ENCODE assay signal across 8 mouse cellular contexts in genomic region chr4:154636053-154636433, GRCm38 (mm10). TPM values are rescaled to one million over a fixed set of nuclear protein-coding genes. Genes with fewer than 3 reads are reported as not detected.
A peak's percentile ranks its signal among the peaks of the same experiment; 100 is the strongest.
DNase-seq lines count a peak whose midpoint lies in the region; ATAC-seq and TF ChIP-seq lines count a peak whose summit lies in the region.

No protein-coding gene starts in this region.

- WGBS in embryonic facial prominence, embryonic 11.5 days: 1% methylated on average over 28 of the region's 30 CpGs
- 1% methylated on average over 27 of the region's 30 CpGs for WGBS in limb, embryonic 15.5 days
- 1% methylated on average over 15 of the region's 30 CpGs for WGBS in midbrain, postnatal 0 days

- peak; percentile 61 for ATAC-seq in embryonic facial prominence, embryonic 11.5 days (replicated peaks; ENCODE audit: insufficient number of reproducible peaks, low FRiP score, low TSS enrichment, low read depth)
- ATAC-seq in limb, embryonic 15.5 days (ENCODE audit: insufficient number of reproducible peaks, low FRiP score, low TSS enrichment, low read depth): peak; percentile 72
- ATAC-seq in midbrain, postnatal 0 days (ENCODE audit: low FRiP score): peak; percentile 55; the same call in 1 of the 2 replicates

- no peaks in the 10 kb centered on the region for H3K36me3 ChIP-seq in embryonic facial prominence, embryonic 11.5 days (replicated peaks; ENCODE audit: control insufficient read depth, insufficient read depth, low read depth, low read length)
- H3K36me3 ChIP-seq in limb, embryonic 15.5 days: no peaks in the 10 kb centered on the region
- H3K36me3 ChIP-seq in midbrain, postnatal 0 days (ENCODE audit: insufficient read depth, low read length): no peaks in the 10 kb centered on the region

- peak overlapping the region; percentile 94 for H3K9ac ChIP-seq in embryonic facial prominence, embryonic 11.5 days (replicated peaks; ENCODE audit: low read length)
- peak overlapping the region; percentile 68 for H3K9ac ChIP-seq in limb, embryonic 15.5 days
- 0 out of 2 replicates have a peak overlapping the region, but pooled peaks have one; percentile 42 for H3K9ac ChIP-seq in midbrain, postnatal 0 days (replicated peaks; ENCODE audit: low read length, poor library complexity, severe bottlenecking)

- H3K27me3 ChIP-seq in embryonic facial prominence, embryonic 11.5 days (ENCODE audit: control insufficient read depth, insufficient read depth, low read length): peaks cover 34% of the 10 kb centered on the region
- H3K27me3 ChIP-seq in limb, embryonic 15.5 days: peaks cover 82% of the 10 kb centered on the region
- H3K27me3 ChIP-seq in midbrain, postnatal 0 days (ENCODE audit: insufficient read depth, low read length): peaks cover 79% of the 10 kb centered on the region

- peak; percentile 42 to 57 for DNase-seq in layer of hippocampus, postnatal 10 days (ENCODE audit: low spot score in 2 of 2)
- DNase-seq in layer of hippocampus, adult 18-20 months (ENCODE audit: low spot score in 2 of 2): no peak
- DNase-seq in embryonic facial prominence, embryonic 11.5 days (ENCODE audit: low spot score): peak; percentile 89
- peak; percentile 70 for DNase-seq in heart, postnatal 4 days
- peak; percentile 72 for DNase-seq in midbrain, postnatal 0 days (ENCODE audit: low spot score)
- no peak for DNase-seq in right cerebral cortex, postnatal 4 days
- no peak for DNase-seq in right cerebral cortex, postnatal 36 days (ENCODE audit: low spot score in 2 of 2)

- H3K9me3 ChIP-seq in embryonic facial prominence, embryonic 11.5 days (replicated peaks; ENCODE audit: control insufficient read depth, low read length): no peaks in the 10 kb centered on the region
- no peaks in the 10 kb centered on the region for H3K9me3 ChIP-seq in limb, embryonic 15.5 days
- H3K9me3 ChIP-seq in midbrain, postnatal 0 days (ENCODE audit: low read length): no peaks in the 10 kb centered on the region

- H3K4me3 ChIP-seq in embryonic facial prominence, embryonic 11.5 days (ENCODE audit: low read depth, low read length): peak overlapping the region; percentile 79
- peak overlapping the region; percentile 70 for H3K4me3 ChIP-seq in limb, embryonic 15.5 days
- H3K4me3 ChIP-seq in midbrain, postnatal 0 days (ENCODE audit: low read depth, low read length): peak overlapping the region; percentile 39

- peak; percentile 49 for TF ChIP-seq CTCF in midbrain, postnatal 0 days (IDR thresholded peaks at IDR 0.05)

- peaks cover 8% of the 10 kb centered on the region for H3K4me1 ChIP-seq in embryonic facial prominence, embryonic 11.5 days (ENCODE audit: control insufficient read depth, insufficient read depth, low read length)
- H3K4me1 ChIP-seq in limb, embryonic 15.5 days: peaks cover 61% of the 10 kb centered on the region
- H3K4me1 ChIP-seq in midbrain, postnatal 0 days (ENCODE audit: insufficient read depth, low read length): no peaks in the 10 kb centered on the region

- peak overlapping the region; percentile 97 for H3K27ac ChIP-seq in embryonic facial prominence, embryonic 11.5 days (replicated peaks; ENCODE audit: low read depth, low read length)
- H3K27ac ChIP-seq in limb, embryonic 15.5 days: peak overlapping the region; percentile 97
- peak overlapping the region; percentile 43; the same call in 1 of the 2 replicates for H3K27ac ChIP-seq in midbrain, postnatal 0 days (ENCODE audit: low read depth, low read length)

- peak overlapping the region; percentile 96 for H3K4me2 ChIP-seq in embryonic facial prominence, embryonic 11.5 days (ENCODE audit: low read depth, low read length)
- H3K4me2 ChIP-seq in limb, embryonic 15.5 days: peak overlapping the region; percentile 85
- peak overlapping the region; percentile 61 for H3K4me2 ChIP-seq in midbrain, postnatal 0 days (ENCODE audit: low read depth, low read length, poor library complexity, severe bottlenecking)

RNA-seq across cellular contexts. Expression of gene Prdm16, which starts 0.6 kb away (rescaled TPM):
- 10 to 100 TPM in 1 of 2 experiments, 1 to 10 TPM in 1; 9.8 to 13.5 TPM for total RNA-seq in layer of hippocampus, postnatal 10 days (2021)
- 10 to 100 TPM in 1 of 2 experiments, 1 to 10 TPM in 1; 9.7 to 12.2 TPM for total RNA-seq in layer of hippocampus, adult 18-20 months (2021)
- polyA plus RNA-seq in embryonic facial prominence, embryonic 11.5 days (2014; fragmentation: Nextera tagmentation; extraction: Ambion mirVana): 22.3 and 28.3 TPM in 2 replicates
- total RNA-seq in heart, postnatal 4 days (2021): 10 to 100 TPM; 25.5 to 26.8 TPM
- polyA plus RNA-seq in limb, embryonic 15.5 days (2015; fragmentation: Nextera tagmentation; extraction: Ambion mirVana): 16.9 and 17.5 TPM in 2 replicates
- 10.7 and 13.4 TPM in 2 replicates for total RNA-seq in midbrain, postnatal 0 days (2014; rRNA removed)
- polyA plus RNA-seq in midbrain, postnatal 0 days (2015; fragmentation: Nextera tagmentation; extraction: Ambion mirVana): 9.3 and 12.0 TPM in 2 replicates

RNA-seq across cellular contexts. Expression of gene Actrt2, which starts 31.6 kb away (rescaled TPM):
- not detected for total RNA-seq in layer of hippocampus, postnatal 10 days (2021)
- total RNA-seq in layer of hippocampus, adult 18-20 months (2021): not detected
- polyA plus RNA-seq in embryonic facial prominence, embryonic 11.5 days (2014; fragmentation: Nextera tagmentation; extraction: Ambion mirVana): not detected in 2 replicates
- total RNA-seq in heart, postnatal 4 days (2021): not detected
- not detected in 2 replicates for polyA plus RNA-seq in limb, embryonic 15.5 days (2015; fragmentation: Nextera tagmentation; extraction: Ambion mirVana)
- total RNA-seq in midbrain, postnatal 0 days (2014; rRNA removed): not detected in 2 replicates
- not detected in 2 replicates for polyA plus RNA-seq in midbrain, postnatal 0 days (2015; fragmentation: Nextera tagmentation; extraction: Ambion mirVana)

Comparison
In these comparisons a context has a peak if more than half of its experiments do, and no peak if none do; other contexts are left out.
1. DNase-seq: peak in layer of hippocampus, postnatal 10 days (2 of 2), embryonic facial prominence, embryonic 11.5 days (single experiment), heart, postnatal 4 days (single experiment) and midbrain, postnatal 0 days (single experiment); none in layer of hippocampus, adult 18-20 months (0 of 2), right cerebral cortex, postnatal 4 days (single experiment) and right cerebral cortex, postnatal 36 days (0 of 2).
2. H3K27ac ChIP-seq: peak in every context shown above with its lines; median percentile 97 in embryonic facial prominence, embryonic 11.5 days; 97 in limb, embryonic 15.5 days; 43 in midbrain, postnatal 0 days.
3. H3K9ac ChIP-seq: peak in every context shown above with its lines; median percentile 94 in embryonic facial prominence, embryonic 11.5 days; 68 in limb, embryonic 15.5 days; 42 in midbrain, postnatal 0 days.
4. Peak in every context shown above with its lines, with median percentiles within 50 percentile points of each other: ATAC-seq, H3K4me2 ChIP-seq and H3K4me3 ChIP-seq.